Mouse (Mus musculus) 416B (cell line): Measurements from ENCODE around the gene Acaca.

Experiments used
- DNase-seq: peaks from one replicate; pipeline ENCODE4 v3.0.0; 2011; ENCODE audit warnings: low read depth

Acaca gene

GRCm38 (mm10) chr11:84243562-84243961 lies 114.1 kb downstream of the Acaca start:
- peak; percentile 73 for DNase-seq

- no peak for DNase-seq
Observed at GRCm38 (mm10) chr11:84247370-84247769, 117.9 kb downstream of the Acaca start.

- no peak for DNase-seq
Observed at GRCm38 (mm10) chr11:84251170-84251569, 121.7 kb downstream of the Acaca start.

GRCm38 (mm10) chr11:84252425-84252824 lies 123.0 kb downstream of the Acaca start:
- DNase-seq, result no peak

- no peak for DNase-seq
Observed at GRCm38 (mm10) chr11:84255879-84256278, 126.4 kb downstream of the Acaca start.

GRCm38 (mm10) chr11:84258053-84258710 lies 128.7 kb downstream of the Acaca start:
- no peak for DNase-seq

GRCm38 (mm10) chr11:84264490-84264889 lies 135.0 kb downstream of the Acaca start:
- peak; percentile 64 for DNase-seq

GRCm38 (mm10) chr11:84268068-84268467 lies 138.6 kb downstream of the Acaca start:
- peak; percentile 54 for DNase-seq

- DNase-seq, result no peak
Observed at GRCm38 (mm10) chr11:84270511-84270910, 141.0 kb downstream of the Acaca start.

GRCm38 (mm10) chr11:84271948-84272347 lies 142.5 kb downstream of the Acaca start:
- no peak for DNase-seq

- no peak for DNase-seq
Observed at GRCm38 (mm10) chr11:84272574-84272973, 143.1 kb downstream of the Acaca start.

- DNase-seq, result no peak
Observed at GRCm38 (mm10) chr11:84276979-84277378, 147.5 kb downstream of the Acaca start.

GRCm38 (mm10) chr11:84281280-84281679 lies 151.8 kb downstream of the Acaca start:
- DNase-seq, result no peak

GRCm38 (mm10) chr11:84282944-84283703 lies 153.7 kb downstream of the Acaca start:
- DNase-seq, result no peak

- DNase-seq, result no peak
Observed at GRCm38 (mm10) chr11:84290781-84291180, 161.3 kb downstream of the Acaca start.

GRCm38 (mm10) chr11:84292532-84292931 lies 163.1 kb downstream of the Acaca start:
- peak; percentile 94 for DNase-seq

GRCm38 (mm10) chr11:84293288-84293687 lies 163.8 kb downstream of the Acaca start:
- DNase-seq, result no peak

- no peak for DNase-seq
Observed at GRCm38 (mm10) chr11:84296337-84296736, 166.9 kb downstream of the Acaca start.

GRCm38 (mm10) chr11:84305474-84305873 lies 176.0 kb downstream of the Acaca start:
- no peak for DNase-seq

GRCm38 (mm10) chr11:84306158-84306742 lies 176.8 kb downstream of the Acaca start:
- no peak for DNase-seq

- DNase-seq, result no peak
Observed at GRCm38 (mm10) chr11:84324032-84324752, 194.7 kb downstream of the Acaca start.

GRCm38 (mm10) chr11:84327086-84327485 lies 197.6 kb downstream of the Acaca start:
- no peak for DNase-seq
